Mouse (Mus musculus) liver, embryonic 14.5 days (tissue): Measurements from ENCODE around the gene Prune2. TPM values are rescaled to one million over a fixed set of nuclear protein-coding genes. Genes with fewer than 3 reads are reported as not detected.

Experiments used
- ATAC-seq: fragments of 200-750 bp; cut with Nextera tagmentation; 2 replicates; pipeline ENCODE4 v1.8.0; 2017; ENCODE audit warnings: moderate number of reproducible peaks, mild to moderate bottlenecking, moderate library complexity; ENCODE audit not compliant: insufficient read depth
- DNase-seq, 3 experiments: peaks; one replicate each; pipeline ENCODE4 v3.0.0-alpha.2; 2012 to 2013; ENCODE audit warnings: low read depth in 3 of 3, low spot score in 3 of 3
- H3K27ac ChIP-seq: fragments of 300-500 bp; sonication (generic); 2 replicates; pipeline ENCODE4 v1.5.1; 2014; ENCODE audit warnings: moderate library complexity, mild to moderate bottlenecking, control low read depth, inconsistent platforms
- H3K27me3 ChIP-seq: fragments of 300-500 bp; sonication (generic); 2 replicates; pipeline ENCODE4 v1.6.1; 2014; ENCODE audit warnings: mild to moderate bottlenecking, low read length, moderate library complexity; ENCODE audit not compliant: control insufficient read depth, insufficient read depth
- H3K36me3 ChIP-seq: fragments of 300-500 bp; sonication (generic); replicated peaks from 2 replicates; pipeline ENCODE4 v1.6.1; 2014; ENCODE audit warnings: low read depth; ENCODE audit not compliant: control insufficient read depth, insufficient read depth
- H3K4me1 ChIP-seq, 2 experiments: fragments of 200-500 bp in 1 of 2; fragments of 300-500 bp in 1 of 2; sonication (generic) in 1 of 2; replicated peaks; 2 replicates each; pipeline ENCODE4 v1.6.1; 2012 to 2014; ENCODE audit warnings: antibody characterized with exemption in 1 of 2, inconsistent platforms in 1 of 2, low read length in 1 of 2; ENCODE audit not compliant: control insufficient read depth in 2 of 2, insufficient read depth in 2 of 2
- H3K4me2 ChIP-seq: fragments of 300-500 bp; sonication (generic); 2 replicates; pipeline ENCODE4 v1.6.1; 2014; ENCODE audit warnings: low read depth, mild to moderate bottlenecking, control low read depth, moderate library complexity
- H3K4me3 ChIP-seq, 2 experiments: fragments of 200-500 bp in 1 of 2; fragments of 300-500 bp in 1 of 2; sonication (generic) in 1 of 2; 2 replicates each; pipeline ENCODE4 v1.5.1; 2012 to 2014; ENCODE audit warnings: low read depth in 2 of 2, low read length in 2 of 2, mild to moderate bottlenecking in 2 of 2, control low read depth in 1 of 2, inconsistent platforms in 1 of 2, moderate library complexity in 1 of 2; ENCODE audit not compliant: insufficient read depth in 1 of 2
- H3K9ac ChIP-seq: fragments of 300-500 bp; sonication (generic); replicated peaks from 2 replicates; pipeline ENCODE4 v1.6.1; 2014; ENCODE audit warnings: mild to moderate bottlenecking, control low read depth, moderate library complexity
- H3K9me3 ChIP-seq: fragments of 300-500 bp; sonication (generic); 2 replicates; pipeline ENCODE4 v1.6.1; 2016; ENCODE audit warnings: low read length, mixed read lengths; ENCODE audit not compliant: control insufficient read depth
- CTCF ChIP-seq: IDR thresholded peaks from 2 replicates; pipeline ENCODE4 v1.5.1; 2016; ENCODE audit warnings: antibody characterized with exemption, low read depth, control low read depth
- EP300 ChIP-seq: IDR thresholded peaks from 2 replicates; pipeline ENCODE4 v1.6.1; 2016; ENCODE audit warnings: antibody characterized with exemption, low read depth
- WGBS: fragments of 180-500 bp; shearing (Covaris S2); extraction: QIAGEN DNeasy Blood & Tissue Kit; methylation state at CpG from one replicate; pipeline ENCODE4 v1.1.7; 2014; ENCODE audit not compliant: insufficient replicate concordance; 5-methylcytosine and 5-hydroxymethylcytosine counted together
- polyA plus RNA-seq, 2 experiments: library from polyadenylated mRNA; depleted of rRNA in 1 of 2; stranded (reverse) in 1 of 2; unstranded in 1 of 2; fragments of >200 nt; fragmentation: Nextera tagmentation in 1 of 2; extraction: Ambion mirVana in 1 of 2; gene quantifications; 2 replicates each; pipeline versions ENCODE4 v1.2.1 to v1.2.3; 2012 to 2014

The Prune2 gene
- polyA plus RNA-seq, 2 experiments = 0.26 to 0.29 TPM

DNA sequence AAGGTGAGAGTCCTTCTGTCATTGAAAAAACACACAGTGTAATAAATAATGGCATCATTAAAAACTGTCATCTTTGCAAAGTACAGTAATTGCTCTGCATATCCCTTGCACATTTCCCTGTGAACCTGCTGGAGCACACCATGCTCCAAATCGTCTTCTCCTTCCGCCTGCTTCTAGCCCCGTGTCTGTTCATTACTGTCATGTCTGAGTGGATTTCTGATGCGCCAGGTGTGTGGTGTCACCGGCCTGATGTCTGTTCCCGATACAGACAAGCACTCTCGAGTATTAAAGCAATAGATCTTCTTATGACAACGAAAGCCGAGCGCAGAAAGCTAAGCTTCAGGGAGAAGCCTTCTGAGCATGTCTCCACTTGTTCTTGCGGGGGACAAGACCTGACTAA is 32.1 kb downstream of the Prune2 start:
- no peaks in the 10 kb centered on the region for H3K9me3 ChIP-seq
- no peak for ATAC-seq
- H3K9ac ChIP-seq = no peak overlapping the region
- 76% methylated on average over 11 of the region's 11 CpGs for WGBS
- H3K36me3 ChIP-seq = no peaks in the 10 kb centered on the region
- peaks cover 10 to 14% of the 10 kb centered on the region in 2 experiments for H3K4me1 ChIP-seq
- H3K4me2 ChIP-seq = no peak overlapping the region
- no peak overlapping the region for H3K27ac ChIP-seq
- TF ChIP-seq CTCF = no peak
- TF ChIP-seq EP300 = no peak
- H3K27me3 ChIP-seq = no peaks in the 10 kb centered on the region
- no peak overlapping the region for H3K4me3 ChIP-seq
- no peak for DNase-seq

DNA sequence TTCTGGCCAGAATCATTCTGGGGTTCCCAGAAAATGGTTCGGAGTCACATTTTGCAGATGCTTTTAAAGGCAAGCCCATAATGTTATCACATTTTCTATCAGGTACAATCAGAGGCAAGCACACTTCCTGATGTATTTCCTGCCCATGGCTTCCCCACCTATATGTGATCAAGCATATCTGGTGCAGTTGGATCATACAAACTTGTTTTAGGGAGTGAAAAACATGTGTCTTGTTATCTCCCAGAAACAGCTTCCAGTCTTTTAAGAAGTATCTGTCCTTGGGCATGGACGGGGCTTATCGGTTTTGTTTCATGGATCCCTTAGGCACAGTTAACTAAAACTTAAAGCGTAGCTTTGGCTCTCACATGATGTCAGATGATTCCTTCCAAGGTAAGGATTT is 36.2 kb downstream of the Prune2 start:
- Histone ChIP-seq H3K4me2 (peak overlapping the region; percentile 1), H3K4me3 (no peak overlapping the region), H3K9me3 (no peaks in the 10 kb centered on the region), H3K36me3 (no peaks in the 10 kb centered on the region), H3K27ac (no peak overlapping the region; the same call in 1 of the 2 replicates), H3K9ac (no peak overlapping the region), H3K27me3 (no peaks in the 10 kb centered on the region), H3K4me1 (peaks cover 14 to 27% of the 10 kb centered on the region in 2 experiments)
- peak; percentile 87 for TF ChIP-seq EP300
- no peak for TF ChIP-seq CTCF
- ATAC-seq (peak; percentile 97), DNase-seq (peak; percentile 41 to 59 (median 55))
- 10% methylated on average over 4 of the region's 4 CpGs for WGBS

DNA sequence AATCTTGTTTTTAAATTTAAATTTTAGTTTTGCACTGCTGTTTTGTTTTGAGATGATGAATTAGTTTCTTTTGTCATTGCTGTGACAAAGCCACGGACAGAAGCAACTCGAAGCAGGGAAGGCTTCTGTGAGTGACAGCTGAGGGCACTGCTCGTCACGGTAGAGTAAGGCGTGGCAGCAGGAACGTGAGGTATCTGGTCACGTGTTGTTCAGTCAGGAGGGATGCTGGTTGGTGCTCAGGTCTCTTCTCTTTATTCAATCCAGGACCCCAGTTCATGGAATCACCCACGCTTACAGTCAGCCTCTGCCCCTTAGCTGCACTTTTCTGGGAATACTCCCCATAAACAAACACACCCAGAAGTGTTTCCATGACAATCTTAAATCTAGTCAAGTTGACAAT is 38.3 kb downstream of the Prune2 start:
- Histone ChIP-seq H3K4me2 (no peak overlapping the region), H3K9me3 (no peaks in the 10 kb centered on the region), H3K27ac (no peak overlapping the region), H3K9ac (no peak overlapping the region), H3K27me3 (no peaks in the 10 kb centered on the region), H3K36me3 (no peaks in the 10 kb centered on the region), H3K4me1 (peaks cover 14 to 27% of the 10 kb centered on the region in 2 experiments), H3K4me3 (no peak overlapping the region)
- TF ChIP-seq EP300 (no peak), CTCF (no peak)
- no peak for DNase-seq
- ATAC-seq = no peak
- WGBS = 35% methylated on average over 8 of the region's 8 CpGs

DNA sequence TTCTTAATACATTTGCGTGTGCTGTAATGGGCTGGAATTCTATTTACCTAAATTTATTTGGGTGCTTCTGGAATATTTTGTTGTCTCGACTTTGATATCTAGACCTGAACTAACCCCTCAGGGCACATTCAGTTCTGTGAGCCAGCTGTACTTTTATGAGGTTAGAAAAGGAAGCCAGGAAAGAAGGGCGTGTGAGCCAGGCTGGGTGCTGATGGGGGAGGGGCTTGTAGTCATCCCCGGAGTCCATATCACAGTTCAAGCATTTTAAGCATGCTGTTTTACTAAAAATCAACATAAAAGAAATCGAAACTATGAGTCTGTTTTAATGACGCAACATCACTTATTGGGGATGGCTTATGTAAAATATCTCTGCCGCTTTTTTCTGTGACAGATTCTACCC is 42.0 kb downstream of the Prune2 start:
- no peak for ATAC-seq
- Histone ChIP-seq H3K4me2 (no peak overlapping the region), H3K4me1 (peaks cover 4 to 13% of the 10 kb centered on the region in 2 experiments; a peak in 3 of 4 replicates), H3K27me3 (no peaks in the 10 kb centered on the region), H3K36me3 (no peaks in the 10 kb centered on the region), H3K27ac (no peak overlapping the region), H3K9ac (no peak overlapping the region), H3K4me3 (no peak overlapping the region), H3K9me3 (no peaks in the 10 kb centered on the region)
- no peak for DNase-seq
- WGBS = 48% methylated on average over 7 of the region's 7 CpGs
- TF ChIP-seq CTCF = no peak
- TF ChIP-seq EP300 = no peak

DNA sequence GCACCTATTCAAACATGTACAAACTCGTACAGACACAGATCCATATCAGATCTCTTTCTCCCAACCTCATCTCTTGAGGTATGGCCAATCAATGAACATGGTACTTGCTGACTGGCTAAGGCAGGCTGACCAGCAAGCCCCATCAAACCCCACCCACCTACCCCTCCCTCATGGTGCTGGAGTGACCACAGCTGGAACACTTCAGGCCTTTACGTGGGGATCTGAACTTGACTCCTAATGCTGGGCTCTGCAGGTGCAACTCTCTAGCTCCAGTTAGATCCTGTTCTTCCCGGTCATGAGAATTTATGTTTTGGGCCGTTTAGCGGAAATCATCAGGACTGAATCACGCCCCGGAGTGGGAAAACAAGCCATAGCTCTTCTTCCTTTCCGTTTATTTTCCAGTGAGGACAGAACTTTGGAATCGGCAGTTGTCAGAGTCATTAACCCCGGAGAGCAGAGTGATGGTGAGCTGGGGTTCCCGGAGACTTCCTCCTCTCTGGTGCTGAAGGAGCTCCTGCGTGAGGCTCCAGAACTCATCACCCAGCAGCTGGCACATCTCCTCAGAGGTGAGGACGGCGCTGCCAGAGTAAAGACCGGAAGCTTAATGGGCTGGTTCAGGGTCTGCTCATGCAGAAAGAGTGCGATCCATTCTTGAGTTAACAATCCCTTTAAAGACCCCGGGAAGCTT is 50.4 kb downstream of the Prune2 start:
- 69% methylated on average over 17 of the region's 17 CpGs for WGBS
- ATAC-seq = no peak
- H3K4me1 ChIP-seq = peaks cover under 1 to 4% of the 10 kb centered on the region in 2 experiments; a peak in 3 of 4 replicates
- DNase-seq = no peak
- no peak overlapping the region for H3K27ac ChIP-seq
- TF ChIP-seq EP300 = no peak
- TF ChIP-seq CTCF = no peak
- H3K9ac ChIP-seq = no peak overlapping the region
- no peaks in the 10 kb centered on the region for H3K36me3 ChIP-seq
- H3K27me3 ChIP-seq = no peaks in the 10 kb centered on the region
- no peak overlapping the region for H3K4me3 ChIP-seq
- H3K4me2 ChIP-seq = no peak overlapping the region
- no peaks in the 10 kb centered on the region for H3K9me3 ChIP-seq
